Mouse (Mus musculus) myocyte (in vitro differentiated cells): ENCODE measurements at regions not wholly inside any gene's neighbourhood (a gene's known extent, or its start where the extent isn't known, plus 50 kb on each side); places are given as distances from the start of the nearest gene placed in this dataset.

Experiments
- H3K27me3 ChIP-seq: one replicate; pipeline ENCODE4 v1.6.1; 2011; ENCODE audit not compliant: control insufficient read depth, insufficient read depth, insufficient read length
- H3K36me3 ChIP-seq: one replicate; pipeline ENCODE4 v1.6.1; 2011; ENCODE audit not compliant: control insufficient read depth, insufficient read depth
- H3K4me2 ChIP-seq: one replicate; pipeline ENCODE4 v1.6.1; 2011; ENCODE audit warnings: low read depth, control low read depth
- H3K4me3 ChIP-seq: one replicate; pipeline ENCODE4 v1.5.1; 2011; ENCODE audit warnings: mild to moderate bottlenecking, control low read depth, moderate library complexity
- H3K79me2 ChIP-seq: one replicate; pipeline ENCODE4 v1.6.1; 2011; ENCODE audit not compliant: control insufficient read depth, insufficient read depth
- H3ac ChIP-seq: one replicate; pipeline ENCODE4 v1.6.1; 2011; ENCODE audit not compliant: control insufficient read depth, insufficient read length
- CEBPB ChIP-seq: IDR thresholded peaks from 2 replicates; pipeline ENCODE4 v1.6.1; 2011; ENCODE audit warnings: mild to moderate bottlenecking, moderate library complexity; ENCODE audit not compliant: poor library complexity, insufficient read depth, severe bottlenecking
- E2F4 ChIP-seq: IDR thresholded peaks from one replicate; pipeline ENCODE4 v1.6.1; 2011; ENCODE audit warnings: mild to moderate bottlenecking, control low read depth, moderate library complexity; ENCODE audit not compliant: insufficient read depth
- MAX ChIP-seq: IDR thresholded peaks from one replicate; pipeline ENCODE4 v1.6.1; 2011; ENCODE audit warnings: low read depth, mild to moderate bottlenecking, control low read depth
- MYOD1 ChIP-seq, 3 experiments: IDR thresholded peaks; one replicate each; pipeline ENCODE4 v1.6.1; 2011; ENCODE audit warnings: control low read depth in 2 of 3, low read depth in 2 of 3, mild to moderate bottlenecking in 2 of 3, moderate library complexity in 1 of 3; ENCODE audit not compliant: insufficient read length in 2 of 3, control insufficient read depth in 1 of 3
- MYOG ChIP-seq, 3 experiments: IDR thresholded peaks; one replicate each; pipeline ENCODE4 v1.6.1; 2011; ENCODE audit warnings: control low read depth in 2 of 3, low read depth in 2 of 3, mild to moderate bottlenecking in 2 of 3; ENCODE audit not compliant: insufficient read length in 2 of 3, control insufficient read depth in 1 of 3, insufficient read depth in 1 of 3
- POLR2A ChIP-seq: IDR thresholded peaks from one replicate; pipeline ENCODE4 v1.6.1; 2011; ENCODE audit warnings: low read depth, mild to moderate bottlenecking, control low read depth, moderate library complexity; ENCODE audit not compliant: insufficient read length
- POLR2AphosphoS2 ChIP-seq: IDR thresholded peaks from one replicate; pipeline ENCODE4 v1.6.1; 2011; ENCODE audit warnings: low read depth, control low read depth; ENCODE audit not compliant: insufficient read length
- REST ChIP-seq: IDR thresholded peaks from one replicate; pipeline ENCODE4 v1.6.1; 2011; ENCODE audit warnings: mild to moderate bottlenecking, control low read depth, moderate library complexity; ENCODE audit not compliant: insufficient read depth, insufficient read length
- SRF ChIP-seq: IDR thresholded peaks from one replicate; pipeline ENCODE4 v1.6.1; 2011; ENCODE audit warnings: low read depth; ENCODE audit not compliant: control insufficient read depth, insufficient read length
- TCF12 ChIP-seq: IDR thresholded peaks from one replicate; pipeline ENCODE4 v1.6.1; 2011; ENCODE audit warnings: mild to moderate bottlenecking, control low read depth; ENCODE audit not compliant: poor library complexity, insufficient read depth, severe bottlenecking
- TCF3 ChIP-seq: IDR thresholded peaks from one replicate; pipeline ENCODE4 v1.6.1; 2011; ENCODE audit warnings: low read depth, control low read depth; ENCODE audit not compliant: insufficient read length
- USF1 ChIP-seq: IDR thresholded peaks from one replicate; pipeline ENCODE4 v1.6.1; 2011; ENCODE audit warnings: low read depth, mild to moderate bottlenecking, control low read depth, moderate library complexity

DNA sequence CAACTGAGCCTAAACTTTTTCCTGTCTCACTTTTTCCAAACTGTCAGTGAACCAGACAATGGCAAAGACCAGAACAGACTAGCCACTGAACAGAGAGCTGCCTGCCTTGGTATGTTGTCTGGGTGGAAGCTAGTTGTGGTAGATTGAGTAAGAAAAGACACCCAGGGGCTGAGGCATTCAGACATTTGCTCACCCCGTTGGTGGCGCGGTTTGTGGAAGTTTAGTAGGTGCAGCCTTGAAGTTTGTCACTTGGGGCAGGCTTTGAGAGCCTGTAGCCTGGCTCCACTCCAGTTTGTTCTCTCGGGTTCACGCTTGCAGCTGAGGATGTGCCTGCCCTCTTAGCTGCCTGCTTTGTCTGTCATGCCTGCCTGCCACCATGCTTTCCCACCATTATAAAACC, 64.2 kb upstream of the Rad23b start:
- Histone ChIP-seq H3K4me3 (no peak overlapping the region), H3K27me3 (no peaks in the 10 kb centered on the region), H3K4me2 (no peak overlapping the region), H3K36me3 (no peaks in the 10 kb centered on the region), H3ac (no peak overlapping the region), H3K79me2 (no peaks in the 10 kb centered on the region)
- no peak for TF ChIP-seq MAX
- TF ChIP-seq MYOG (IDR thresholded peaks at IDR 0.05; ENCODE audit: control insufficient read depth in 1 of 3, insufficient read depth in 1 of 3, insufficient read length in 2 of 3, low read depth in 2 of 3): no peak
- TF ChIP-seq TCF3: no peak

DNA sequence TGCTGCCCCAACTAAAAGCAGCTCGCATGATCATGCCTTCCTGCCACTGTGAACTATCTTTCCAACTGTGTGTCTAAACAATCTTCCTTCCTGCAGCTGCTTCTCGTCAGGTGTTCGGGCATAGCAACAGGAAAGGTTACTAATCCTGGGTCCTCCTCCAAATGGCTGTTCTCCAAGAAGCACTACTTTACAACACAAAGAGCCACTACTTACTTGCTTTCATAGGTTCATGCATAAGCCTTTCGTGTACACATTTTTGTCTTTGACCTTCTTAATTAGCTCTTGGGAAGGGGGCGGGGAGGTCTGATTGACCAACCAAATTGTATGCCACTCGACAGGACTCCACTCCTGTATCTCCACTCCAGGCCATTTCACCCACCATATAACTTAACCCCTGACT, 61.4 kb upstream of the Rad23b start:
- Histone ChIP-seq H3K27me3 (no peaks in the 10 kb centered on the region), H3K4me2 (no peak overlapping the region), H3K4me3 (no peak overlapping the region), H3ac (no peak overlapping the region), H3K79me2 (no peaks in the 10 kb centered on the region), H3K36me3 (no peaks in the 10 kb centered on the region)
- TF ChIP-seq TCF12 (no peak), POLR2A (no peak), MAX (no peak), MYOG (IDR thresholded peaks at IDR 0.05; ENCODE audit: control insufficient read depth in 1 of 3, insufficient read depth in 1 of 3, insufficient read length in 2 of 3, low read depth in 2 of 3) (no peak), POLR2AphosphoS2 (no peak), CEBPB (no peak), MYOD1 (IDR thresholded peaks at IDR 0.05; ENCODE audit: control insufficient read depth in 1 of 3, insufficient read length in 2 of 3, low read depth in 2 of 3) (no peak), TCF3 (no peak), SRF (no peak)

GRCm38 (mm10) chr4:55292277-55292676, 57.6 kb upstream of the Rad23b start:
- TF ChIP-seq MYOD1 (IDR thresholded peaks at IDR 0.05; ENCODE audit: control insufficient read depth in 1 of 3, insufficient read length in 2 of 3, low read depth in 2 of 3) (no peak), MAX (no peak), TCF12 (no peak), REST (no peak), SRF (no peak), POLR2AphosphoS2 (no peak), MYOG (IDR thresholded peaks at IDR 0.05; ENCODE audit: control insufficient read depth in 1 of 3, insufficient read depth in 1 of 3, insufficient read length in 2 of 3, low read depth in 2 of 3) (no peak), E2F4 (no peak), POLR2A (no peak), CEBPB (no peak), TCF3 (no peak), USF1 (no peak)
- Histone ChIP-seq H3K4me2 (no peak overlapping the region), H3K4me3 (no peak overlapping the region), H3K36me3 (no peaks in the 10 kb centered on the region), H3K79me2 (no peaks in the 10 kb centered on the region), H3K27me3 (no peaks in the 10 kb centered on the region), H3ac (no peak overlapping the region)

- Histone ChIP-seq H3K27me3 (no peaks in the 10 kb centered on the region), H3K4me2 (no peak overlapping the region), H3K4me3 (no peak overlapping the region), H3K79me2 (no peaks in the 10 kb centered on the region), H3K36me3 (no peaks in the 10 kb centered on the region), H3ac (no peak overlapping the region)
- TF ChIP-seq E2F4 (no peak), MAX (no peak), REST (no peak), USF1 (no peak), POLR2A (no peak), MYOG (IDR thresholded peaks at IDR 0.05; ENCODE audit: control insufficient read depth in 1 of 3, insufficient read depth in 1 of 3, insufficient read length in 2 of 3, low read depth in 2 of 3) (no peak), TCF12 (no peak), TCF3 (no peak), MYOD1 (IDR thresholded peaks at IDR 0.05; ENCODE audit: control insufficient read depth in 1 of 3, insufficient read length in 2 of 3, low read depth in 2 of 3) (no peak), CEBPB (no peak), POLR2AphosphoS2 (no peak), SRF (no peak)
These were observed 57.1 kb upstream of the Rad23b start for GRCm38 (mm10) chr4:55292701-55293100.

- no peak overlapping the region for H3K4me2 ChIP-seq
- no peak overlapping the region for H3ac ChIP-seq
- TF ChIP-seq TCF3 (no peak), TCF12 (no peak), MAX (no peak), MYOG (IDR thresholded peaks at IDR 0.05; ENCODE audit: control insufficient read depth in 1 of 3, insufficient read depth in 1 of 3, insufficient read length in 2 of 3, low read depth in 2 of 3) (no peak), POLR2A (no peak), SRF (no peak), CEBPB (no peak), USF1 (no peak), E2F4 (no peak), MYOD1 (IDR thresholded peaks at IDR 0.05; ENCODE audit: control insufficient read depth in 1 of 3, insufficient read length in 2 of 3, low read depth in 2 of 3) (no peak), REST (no peak), POLR2AphosphoS2 (no peak)
- H3K4me3 ChIP-seq: no peak overlapping the region
- no peaks in the 10 kb centered on the region for H3K27me3 ChIP-seq
- no peaks in the 10 kb centered on the region for H3K79me2 ChIP-seq
- H3K36me3 ChIP-seq: no peaks in the 10 kb centered on the region
These were observed 56.3 kb upstream of the Rad23b start for GRCm38 (mm10) chr4:55293347-55294079.
